Mouse (Mus musculus): ENCODE data around the gene Glrx.
"Not testable (repeated sequence)": the region's sequence is repeated elsewhere in the genome, so short reads cannot be mapped to it uniquely, and the experiment has no call there.

Gene Glrx

DNA sequence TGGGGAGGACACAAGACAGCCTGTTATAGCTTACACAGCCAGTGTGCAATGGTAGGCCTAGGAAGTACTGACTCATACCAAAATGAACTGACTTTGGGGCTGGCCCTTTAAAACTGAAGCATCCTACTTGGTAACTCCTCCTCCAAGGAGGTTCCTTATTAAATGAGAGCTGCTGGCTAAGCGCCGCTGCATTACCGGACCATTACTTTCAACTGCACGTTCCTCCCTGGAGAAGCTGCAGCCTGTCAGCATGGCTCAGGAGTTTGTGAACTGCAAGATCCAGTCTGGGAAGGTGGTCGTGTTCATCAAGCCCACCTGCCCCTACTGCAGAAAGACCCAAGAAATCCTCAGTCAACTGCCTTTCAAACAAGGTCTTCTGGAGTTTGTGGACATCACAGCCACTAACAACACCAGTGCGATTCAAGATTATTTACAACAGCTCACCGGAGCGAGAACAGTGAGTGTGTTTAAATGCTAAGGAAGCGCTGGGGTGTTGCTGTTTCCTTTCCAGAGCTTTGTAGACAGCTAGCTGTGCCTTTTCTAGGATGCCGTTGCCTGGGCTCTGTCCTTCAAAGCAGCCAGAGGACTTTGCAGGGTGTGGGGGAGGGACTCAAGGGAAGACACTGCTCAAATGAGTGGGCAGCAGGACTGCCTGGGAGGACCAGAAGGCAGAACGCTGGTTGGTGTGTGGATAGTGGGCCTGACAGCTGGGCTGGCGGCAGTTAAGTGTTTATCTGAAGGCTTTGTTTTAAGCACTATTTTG lies at the start of gene Glrx:
Gene Glrx (plus strand): TSS at position 150 of the 763 bp plus-strand sequence.
- DNase-seq: peak; percentile 73

DNA sequence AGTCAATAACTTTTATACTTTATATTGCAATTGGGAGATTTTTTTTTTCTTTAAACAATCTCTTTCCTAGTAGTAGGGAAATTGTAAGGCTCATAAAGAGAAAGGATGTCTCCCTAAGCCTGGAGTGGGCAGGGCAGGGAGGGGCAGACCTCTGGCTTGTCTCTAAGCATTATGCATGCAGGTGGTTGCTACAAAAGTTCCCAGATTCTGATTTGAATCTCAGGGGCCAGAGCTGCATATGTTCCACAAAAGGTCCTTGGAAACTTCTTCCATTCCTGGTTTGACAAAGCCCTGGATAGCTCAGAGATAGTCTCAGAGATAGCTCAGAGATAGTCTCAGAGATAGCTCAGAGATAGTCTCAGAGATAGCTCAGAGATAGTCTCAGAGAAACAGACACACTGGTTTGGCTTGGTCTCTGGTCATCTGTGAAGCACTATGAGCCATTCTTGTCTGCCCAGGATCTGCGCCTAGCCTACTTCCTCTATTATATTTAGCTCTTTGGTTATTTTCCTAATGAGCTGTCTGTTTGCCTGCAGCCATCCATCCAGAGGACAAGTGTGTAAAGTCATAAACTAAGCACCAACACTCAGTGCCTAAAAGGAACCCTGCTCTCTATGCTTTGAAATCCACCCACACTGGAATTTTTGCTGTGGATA lies 49.0 kb upstream of the Glrx start:
- DNase-seq: no peak

GRCm38 (mm10) chr13:75793863-75794629 lies 45.6 kb upstream of the Glrx start:
- no peak for DNase-seq

GRCm38 (mm10) chr13:75797369-75798141 lies 42.1 kb upstream of the Glrx start:
- peak; percentile 77 for DNase-seq

DNA sequence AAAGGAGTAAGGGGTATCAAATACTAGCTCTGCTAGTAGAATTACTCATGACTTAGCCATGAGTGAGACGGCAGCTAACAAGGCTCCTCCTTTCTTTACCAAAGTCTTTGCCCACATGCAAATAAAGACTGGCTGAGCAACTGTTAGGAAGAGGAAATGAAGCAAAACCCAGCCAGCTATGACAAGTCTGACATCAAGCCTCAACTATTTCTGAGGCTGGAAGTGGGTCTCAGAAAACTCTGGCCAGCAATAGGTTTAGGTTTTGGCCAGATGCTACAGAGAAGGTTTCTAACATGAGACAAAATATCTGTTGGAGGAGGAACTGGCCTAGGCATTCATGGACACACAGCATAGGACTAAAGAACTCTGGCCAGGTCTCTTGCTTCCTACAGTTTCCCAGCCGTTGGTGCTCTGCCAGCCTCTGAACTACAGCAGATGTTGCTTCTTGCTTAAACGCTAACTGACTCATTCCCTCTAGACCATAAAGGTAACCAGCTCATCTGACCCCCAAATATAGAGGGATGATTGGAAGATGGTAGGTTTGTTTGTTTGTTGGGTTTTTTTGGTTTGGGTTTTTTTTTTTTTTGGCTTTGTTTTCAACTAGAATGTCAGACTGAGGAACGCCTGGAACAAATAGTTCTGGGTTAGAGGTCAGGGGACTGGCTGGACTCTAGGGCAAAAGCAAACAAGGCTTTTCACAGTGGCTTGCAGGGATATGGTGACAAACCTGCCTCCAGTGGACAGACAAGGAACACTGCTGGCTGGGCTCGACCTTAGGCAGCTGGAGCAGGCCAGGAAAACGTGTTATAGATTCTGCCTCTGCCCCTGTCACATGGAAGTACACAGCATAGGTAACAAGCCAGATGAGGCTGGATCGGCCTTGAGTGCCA lies 41.0 kb upstream of the Glrx start:
- no peak for DNase-seq

DNA sequence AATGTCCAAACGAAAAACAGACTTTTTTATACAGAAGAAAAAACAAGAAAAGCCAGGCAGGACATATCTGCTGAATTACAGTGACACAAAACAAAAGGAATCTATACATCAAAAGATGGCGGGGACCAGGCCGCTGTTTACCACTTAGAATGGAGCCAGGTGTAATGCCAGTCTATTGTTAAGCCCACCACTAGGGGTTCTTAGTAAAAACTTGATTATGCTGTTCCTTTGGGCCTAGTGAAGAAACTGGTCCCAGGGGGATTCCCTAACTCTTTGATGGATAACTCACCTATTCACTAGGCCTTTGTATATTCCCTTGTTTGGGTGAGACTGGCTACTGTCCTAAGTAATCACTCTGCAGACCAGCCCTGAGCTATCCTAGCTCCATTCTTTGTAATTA lies 40.2 kb upstream of the Glrx start:
- no peak for DNase-seq

DNA sequence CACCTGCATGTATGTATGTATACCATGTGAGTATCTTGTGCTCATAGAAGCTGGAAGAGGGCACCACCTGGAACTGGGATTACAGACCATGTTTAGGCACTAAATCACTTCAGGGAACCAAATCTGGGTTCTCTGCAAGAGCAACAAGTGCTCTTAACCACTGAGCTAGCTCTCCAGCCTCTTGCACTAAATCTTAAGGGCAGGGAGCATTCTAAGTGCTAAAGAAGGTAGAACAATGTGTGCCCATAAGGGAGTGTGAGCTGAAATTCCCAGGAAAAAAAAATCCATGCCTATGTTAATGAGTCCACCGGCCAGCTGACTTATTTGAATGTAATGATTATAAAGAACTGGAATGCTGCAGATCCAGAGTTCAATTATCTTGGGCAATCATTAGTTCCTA lies 31.7 kb upstream of the Glrx start:
- no peak for DNase-seq

- no peak for DNase-seq
Measured at GRCm38 (mm10) chr13:75809957-75810356, 29.7 kb upstream of the Glrx start.

- no peak for DNase-seq
Measured at GRCm38 (mm10) chr13:75817183-75817582, 22.5 kb upstream of the Glrx start.

DNA sequence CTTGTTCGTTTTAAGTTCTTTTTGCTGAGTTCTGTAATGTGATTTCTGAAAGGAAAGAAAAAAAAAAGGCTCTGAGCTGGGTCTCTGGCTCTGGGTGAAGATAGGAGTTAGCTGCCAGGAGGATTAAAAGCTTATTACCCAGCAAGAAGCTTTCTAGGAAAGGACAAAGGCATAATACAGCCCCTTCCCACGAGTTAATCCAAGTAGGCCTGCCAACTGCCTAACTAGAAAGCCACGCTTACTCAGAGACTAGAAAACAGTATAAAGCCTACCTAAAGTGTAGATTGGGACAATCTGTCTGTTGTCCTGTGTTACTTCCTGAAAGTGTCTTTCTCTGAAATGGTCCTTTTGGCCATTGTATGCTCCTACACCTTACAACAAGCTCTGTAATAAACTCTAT lies 21.2 kb upstream of the Glrx start:
- no peak for DNase-seq

DNA sequence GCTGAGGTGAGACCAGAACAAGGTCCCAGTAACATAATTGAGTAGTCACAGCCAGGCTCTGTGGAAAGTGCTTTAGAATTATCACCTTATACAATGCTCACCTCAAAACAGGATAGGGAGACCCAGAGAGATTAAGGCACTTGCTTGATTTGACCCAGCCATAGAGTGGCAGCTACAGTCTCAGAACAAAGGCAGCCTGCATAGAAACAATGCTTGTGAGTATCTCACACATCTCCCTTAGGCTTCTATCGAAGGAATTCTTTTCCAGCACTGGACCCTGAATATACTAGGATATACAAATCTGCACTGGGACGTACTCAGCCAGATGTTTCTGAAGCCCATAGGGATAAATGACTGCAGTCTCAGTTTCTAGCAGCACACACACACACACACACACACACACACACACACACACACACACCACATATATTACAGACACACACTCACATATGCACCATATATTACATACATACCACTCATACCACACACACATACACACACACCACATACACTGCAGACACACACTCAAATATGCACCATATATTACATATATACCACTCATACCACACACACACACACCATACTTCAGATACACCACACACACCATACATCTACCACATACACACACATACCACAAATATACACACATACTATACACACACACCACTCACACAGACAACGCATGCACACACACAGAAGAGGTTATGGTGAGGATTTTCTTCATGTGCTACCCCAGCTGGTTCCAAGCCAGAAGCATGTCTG lies 20.5 kb upstream of the Glrx start:
- no peak for DNase-seq

DNA sequence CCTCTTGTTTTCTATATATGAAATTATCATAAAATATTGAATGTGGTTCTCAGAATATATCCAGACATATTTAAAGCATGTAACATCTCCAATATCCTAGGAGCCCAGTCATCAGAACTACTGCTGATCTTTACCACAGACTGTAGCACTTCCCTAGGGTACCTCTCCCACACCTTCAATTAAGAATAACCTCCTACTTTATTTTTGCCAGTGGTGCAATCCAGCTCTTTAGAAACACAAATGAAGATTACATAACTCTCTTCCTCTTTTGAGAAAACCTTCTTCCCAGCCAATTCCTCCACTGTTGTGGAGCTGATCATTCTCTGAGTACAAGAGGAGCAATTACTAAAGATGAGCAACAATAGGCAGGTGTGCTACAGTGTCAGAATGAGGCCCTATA lies 19.8 kb upstream of the Glrx start:
- DNase-seq: no peak

GRCm38 (mm10) chr13:75822366-75822765 lies 17.3 kb upstream of the Glrx start:
- DNase-seq: not testable (repeated sequence)

- DNase-seq: no peak
Measured at GRCm38 (mm10) chr13:75823201-75823600, 16.5 kb upstream of the Glrx start.

- DNase-seq: no peak
Measured at GRCm38 (mm10) chr13:75824611-75825319, 14.9 kb upstream of the Glrx start.

GRCm38 (mm10) chr13:75825388-75825787 lies 14.3 kb upstream of the Glrx start:
- no peak for DNase-seq

DNA sequence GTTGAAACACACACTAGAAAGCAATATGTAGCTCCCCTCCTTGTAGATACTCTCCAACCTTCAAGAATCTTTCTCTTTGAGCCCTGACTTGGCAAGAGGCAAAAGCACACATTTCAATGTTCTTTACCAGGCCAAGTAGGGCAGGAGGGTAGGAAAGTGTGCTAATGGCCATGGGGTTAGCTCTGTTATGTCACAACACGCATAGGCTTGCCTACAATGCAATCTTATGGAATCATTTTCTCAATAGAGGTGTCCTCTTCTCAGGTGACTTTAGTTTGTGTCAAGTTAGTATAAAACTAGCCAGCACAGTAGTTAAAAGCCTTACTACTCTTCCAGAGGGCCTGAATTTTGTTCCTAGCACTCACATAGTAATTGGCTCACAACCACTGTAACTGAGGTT lies 9.0 kb upstream of the Glrx start:
- DNase-seq: no peak

DNA sequence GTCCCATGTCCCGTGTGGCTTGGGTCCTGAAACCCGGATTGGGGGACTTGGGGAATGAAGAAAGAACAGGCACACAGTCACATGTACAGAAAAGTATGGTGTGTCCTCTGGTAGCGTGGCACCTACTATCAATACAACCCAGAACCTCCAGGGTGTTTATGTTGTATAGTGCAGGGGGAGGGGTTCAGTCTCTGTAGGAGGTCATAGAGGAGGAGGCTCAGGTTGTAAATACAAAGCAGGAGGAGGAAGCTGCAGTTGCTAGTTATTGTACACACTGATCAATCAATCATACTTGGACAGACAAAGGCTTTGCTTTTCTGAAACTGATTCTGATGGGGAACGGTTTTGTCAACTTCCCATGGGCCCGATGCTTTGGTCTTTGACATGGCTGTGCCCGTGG lies 8.0 kb upstream of the Glrx start:
- no peak for DNase-seq

GRCm38 (mm10) chr13:75832697-75833096 lies 7.0 kb upstream of the Glrx start:
- DNase-seq: no peak

DNA sequence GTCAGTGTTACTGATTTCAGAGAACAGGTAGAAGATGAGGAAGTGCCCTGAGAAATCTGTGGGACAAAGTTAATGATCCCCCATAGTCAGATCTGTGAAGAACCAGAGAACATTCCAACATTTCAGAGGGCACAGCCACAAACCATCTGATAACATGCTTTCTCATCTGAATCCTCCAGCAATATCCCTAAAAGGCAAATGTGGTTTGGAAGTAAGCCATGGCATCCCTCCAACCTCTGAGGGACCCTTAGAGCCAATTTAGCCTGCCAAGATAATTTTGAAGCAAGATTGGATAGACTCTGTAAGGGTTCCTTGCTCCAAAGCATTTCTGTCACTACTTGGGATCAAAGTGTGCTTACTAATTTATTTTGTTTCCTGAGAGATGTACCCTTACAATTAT lies 6.2 kb upstream of the Glrx start:
- no peak for DNase-seq

GRCm38 (mm10) chr13:75835461-75835860 lies 4.2 kb upstream of the Glrx start:
- DNase-seq: no peak
